In the genomic region with DNA sequence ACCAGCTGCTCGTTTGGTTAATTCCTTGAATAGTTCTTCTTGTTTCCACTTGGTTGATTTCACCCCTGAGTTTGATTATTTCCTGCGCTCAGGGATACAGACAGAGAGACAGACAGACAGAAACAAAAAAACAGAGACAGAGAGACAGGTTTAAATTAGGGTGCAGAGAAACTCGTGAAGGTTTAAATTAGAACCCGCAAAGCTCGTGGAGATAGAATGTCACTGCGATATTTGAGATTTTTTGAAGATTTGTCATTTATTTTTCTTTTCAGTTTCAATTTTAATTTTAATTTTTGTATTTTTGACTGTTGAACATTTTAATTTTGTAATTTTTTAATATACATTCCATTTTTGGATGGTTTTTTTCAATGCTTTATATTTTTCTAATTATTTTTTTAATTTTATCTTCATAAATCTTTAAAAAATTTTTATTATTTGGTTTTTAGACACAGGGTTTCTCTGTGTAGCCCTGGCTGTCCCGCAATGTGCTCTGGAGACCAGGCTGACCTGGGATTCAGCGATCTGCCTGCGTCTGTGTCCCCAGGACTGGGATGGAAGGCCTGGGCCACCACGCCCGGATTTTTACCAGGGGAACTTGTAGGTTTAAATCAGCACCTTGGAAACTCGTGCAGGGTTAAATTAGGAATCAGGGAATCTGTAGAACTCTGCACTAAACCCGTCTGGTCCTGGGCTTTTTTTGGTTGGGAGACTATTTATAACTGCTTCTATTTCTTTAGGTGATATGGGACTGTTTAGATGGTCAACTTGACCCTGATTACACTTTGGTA, we compare ENCODE assay signal across 28 mouse cellular contexts. TPM values are rescaled to one million over a fixed set of nuclear protein-coding genes. Genes with fewer than 3 reads are reported as not detected.
A peak's percentile ranks its signal among the peaks of the same experiment; 100 is the strongest.
DNase-seq lines count a peak whose midpoint lies in the region; ATAC-seq and TF ChIP-seq lines count a peak whose summit lies in the region.
"Not testable (repeated sequence)": the region's sequence is repeated elsewhere in the genome, so short reads cannot be mapped to it uniquely, and the experiment has no call there.
"Had no signal": no experiment of that assay in that cellular context is flagged by ENCODE, and none has a peak within 500 bp of the region (broad histone marks: within the 10 kb centered on the region; RNA-seq: fewer than 3 reads in every experiment).

No protein-coding gene starts in this region.

- not testable (repeated sequence) for H3K4me3 ChIP-seq in ES-E14 (ENCODE audit: insufficient read depth in 1 of 2, low read depth in 1 of 2, low read length in 2 of 2, poor library complexity in 1 of 2, severe bottlenecking in 1 of 2); embryonic facial prominence, embryonic 11.5 days (ENCODE audit: low read depth, low read length); hindbrain, embryonic 14.5 days (replicated peaks; ENCODE audit: low read length); limb, embryonic 14.5 days (replicated peaks; ENCODE audit: low read length)

- not testable (repeated sequence) for H3K9me3 ChIP-seq in ES-E14 (ENCODE audit: control insufficient read depth, insufficient read depth, low read depth, low read length); embryonic facial prominence, embryonic 11.5 days (replicated peaks; ENCODE audit: control insufficient read depth, low read length); limb, embryonic 14.5 days (ENCODE audit: control insufficient read depth, low read length)
- peaks cover 10% of the 10 kb centered on the region for H3K9me3 ChIP-seq in hindbrain, embryonic 14.5 days (ENCODE audit: control insufficient read depth, low read length)

- WGBS in embryonic facial prominence, embryonic 11.5 days = 72% methylated on average over 13 of the region's 13 CpGs
- WGBS in hindbrain, embryonic 14.5 days = 65% methylated on average over 10 of the region's 13 CpGs
- WGBS in limb, embryonic 14.5 days = 68% methylated on average over 8 of the region's 13 CpGs

- H3K27ac ChIP-seq in ES-E14 (ENCODE audit: insufficient read depth, low read depth, low read length, poor library complexity, severe bottlenecking) = peak overlapping the region; percentile 14; the same call in 1 of the 2 replicates
- H3K27ac ChIP-seq in embryonic facial prominence, embryonic 11.5 days (replicated peaks; ENCODE audit: low read depth, low read length); hindbrain, embryonic 14.5 days; limb, embryonic 14.5 days (replicated peaks; ENCODE audit: low read depth, low read length): not testable (repeated sequence)

- DNase-seq in CD4-positive helper T cell, adult 2 months (ENCODE audit: low read depth, low spot score) = peak; percentile 15
- DNase-seq in ES-E14 (ENCODE audit: low read depth, low spot score) = peak; percentile 88
- peak; percentile 86 for DNase-seq in ZHBTc4 (ENCODE audit: low read depth, low spot score)
- DNase-seq in embryonic facial prominence, embryonic 11.5 days (ENCODE audit: low spot score) = peak; percentile 33
- peak; percentile 46 for DNase-seq in hindbrain, embryonic 14.5 days (ENCODE audit: low spot score)
- DNase-seq in limb, embryonic 14.5 days (ENCODE audit: low spot score) = not testable (repeated sequence)
- DNase-seq in naive thymus-derived CD4-positive, alpha-beta T cell, adult 2 months (ENCODE audit: low read depth) = peak; percentile 71

- in situ Hi-C loops in ES-E14 (cut with MboI; ENCODE audit: low sequenced_read_pairs in 2 of 2, unreplicated experiment in 2 of 2) = not testable (repeated sequence)

- H3K36me3 ChIP-seq in ES-E14 (ENCODE audit: control insufficient read depth, insufficient read depth, low read length, poor library complexity, severe bottlenecking) = peaks cover 33% of the 10 kb centered on the region
- not testable (repeated sequence) for H3K36me3 ChIP-seq in embryonic facial prominence, embryonic 11.5 days (replicated peaks; ENCODE audit: control insufficient read depth, insufficient read depth, low read depth, low read length); hindbrain, embryonic 14.5 days (replicated peaks; ENCODE audit: control insufficient read depth, insufficient read depth); limb, embryonic 14.5 days (ENCODE audit: control insufficient read depth, insufficient read depth, low read length)

- TF ChIP-seq POLR2A in limb, embryonic 14.5 days (IDR thresholded peaks at IDR 0.05; ENCODE audit: borderline replicate concordance, extremely low read depth, insufficient read depth, insufficient read length) = not testable (repeated sequence)

- ATAC-seq in embryonic facial prominence, embryonic 11.5 days (replicated peaks; ENCODE audit: insufficient number of reproducible peaks, low FRiP score, low TSS enrichment, low read depth); hindbrain, embryonic 14.5 days (ENCODE audit: low FRiP score): not testable (repeated sequence)
- ATAC-seq in limb, embryonic 14.5 days (ENCODE audit: low FRiP score, low read depth) = 0 out of 2 replicates have a peak, but pooled peaks have one; percentile 42

- not testable (repeated sequence) for H3K4me2 ChIP-seq in embryonic facial prominence, embryonic 11.5 days (ENCODE audit: low read depth, low read length); hindbrain, embryonic 14.5 days (replicated peaks); limb, embryonic 14.5 days (replicated peaks; ENCODE audit: low read depth, low read length, severe bottlenecking)

- not testable (repeated sequence) for H3K4me1 ChIP-seq in ES-E14 (ENCODE audit: control insufficient read depth in 2 of 2, insufficient read depth in 2 of 2, low read length in 2 of 2, poor library complexity in 1 of 2); embryonic facial prominence, embryonic 11.5 days (ENCODE audit: control insufficient read depth, insufficient read depth, low read length); hindbrain, embryonic 14.5 days (replicated peaks; ENCODE audit: control insufficient read depth, insufficient read depth, low read length); limb, embryonic 14.5 days (ENCODE audit: control insufficient read depth, insufficient read depth, low read length)

- not testable (repeated sequence) for H3K9ac ChIP-seq in ES-E14 (ENCODE audit: insufficient read depth, low read depth, low read length, poor library complexity, severe bottlenecking); embryonic facial prominence, embryonic 11.5 days (replicated peaks; ENCODE audit: low read length); hindbrain, embryonic 14.5 days; limb, embryonic 14.5 days (ENCODE audit: low read depth, low read length, severe bottlenecking)

- H3K27me3 ChIP-seq in embryonic facial prominence, embryonic 11.5 days (ENCODE audit: control insufficient read depth, insufficient read depth, low read length); hindbrain, embryonic 14.5 days (ENCODE audit: control insufficient read depth, insufficient read depth, low read length); limb, embryonic 14.5 days (ENCODE audit: control insufficient read depth, insufficient read depth, low read length): not testable (repeated sequence)

RNA-seq across cellular contexts. Expression of a gene that starts 27.3 kb away (rescaled TPM):
- total RNA-seq in ES-E14 (2012; rRNA removed) = not detected in 2 replicates
- not detected in 2 replicates for polyA plus RNA-seq in embryonic facial prominence, embryonic 11.5 days (2014; fragmentation: Nextera tagmentation; extraction: Ambion mirVana)
- not detected in 2 replicates for polyA plus RNA-seq in hindbrain, embryonic 14.5 days (2014; fragmentation: Nextera tagmentation; extraction: Ambion mirVana)
- polyA plus RNA-seq in limb, embryonic 14.5 days (2012; rRNA removed) = not detected in 2 replicates
- polyA plus RNA-seq in limb, embryonic 14.5 days (2014; fragmentation: Nextera tagmentation; extraction: Ambion mirVana) = not detected in 2 replicates
- total RNA-seq: adrenal gland, postnatal 10 days; gastrocnemius, adult 18-20 months; gastrocnemius, postnatal 36 days; heart, adult 8-10 months; heart, postnatal 36 days; layer of hippocampus, adult 2 months; layer of hippocampus, postnatal 25 days; megakaryocyte progenitor cell, adult 5-6 weeks had no signal
- polyA plus RNA-seq: CD4-positive, CD25-positive, alpha-beta regulatory T cell, adult 4 months; embryonic facial prominence, embryonic 10.5 days; forebrain, embryonic 12.5 days; heart, embryonic 14.5 days; hindbrain, embryonic 13.5 days; intestine, embryonic 16.5 days; limb, embryonic 10.5 days; liver, embryonic 11.5 days; liver, postnatal 0 days; midbrain, embryonic 13.5 days; neural tube, embryonic 12.5 days; spleen, adult 2 months; stomach, embryonic 14.5 days had no signal

RNA-seq across cellular contexts. Expression of a gene that starts 57.2 kb away (rescaled TPM):
- not detected in 2 replicates for total RNA-seq in ES-E14 (2012; rRNA removed)
- not detected in 2 replicates for polyA plus RNA-seq in embryonic facial prominence, embryonic 11.5 days (2014; fragmentation: Nextera tagmentation; extraction: Ambion mirVana)
- not detected in 2 replicates for polyA plus RNA-seq in hindbrain, embryonic 14.5 days (2014; fragmentation: Nextera tagmentation; extraction: Ambion mirVana)
- not detected in 2 replicates for polyA plus RNA-seq in limb, embryonic 14.5 days (2012; rRNA removed)
- not detected in 2 replicates for polyA plus RNA-seq in limb, embryonic 14.5 days (2014; fragmentation: Nextera tagmentation; extraction: Ambion mirVana)
- total RNA-seq: adrenal gland, postnatal 10 days; gastrocnemius, adult 18-20 months; gastrocnemius, postnatal 36 days; heart, adult 8-10 months; heart, postnatal 36 days; layer of hippocampus, adult 2 months; layer of hippocampus, postnatal 25 days; megakaryocyte progenitor cell, adult 5-6 weeks had no signal
- polyA plus RNA-seq: CD4-positive, CD25-positive, alpha-beta regulatory T cell, adult 4 months; embryonic facial prominence, embryonic 10.5 days; forebrain, embryonic 12.5 days; heart, embryonic 14.5 days; hindbrain, embryonic 13.5 days; intestine, embryonic 16.5 days; limb, embryonic 10.5 days; liver, embryonic 11.5 days; liver, postnatal 0 days; midbrain, embryonic 13.5 days; neural tube, embryonic 12.5 days; spleen, adult 2 months; stomach, embryonic 14.5 days had no signal
